Mouse (Mus musculus): ENCODE results near the gene Psmd11.

DNA sequence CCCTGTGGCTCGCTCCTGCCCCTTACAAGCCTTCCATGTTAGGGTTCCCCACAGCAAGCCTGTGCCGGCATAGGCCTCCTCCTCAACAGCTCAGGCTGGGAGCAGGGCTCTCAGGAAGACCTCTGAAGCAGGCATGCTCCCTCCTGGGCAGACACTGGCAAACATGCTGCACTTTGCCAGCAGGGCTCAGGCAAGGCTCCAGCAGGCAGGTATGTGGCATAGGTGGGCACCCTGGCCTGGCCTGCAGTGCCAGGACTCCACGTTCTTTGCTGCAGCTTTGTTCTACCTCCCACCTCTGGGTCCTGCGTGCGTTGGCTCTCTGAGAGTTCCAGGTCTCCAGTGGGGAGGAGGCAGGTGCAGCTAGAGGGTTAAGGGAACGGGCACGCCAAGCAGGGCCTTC is 54.5 kb downstream of the Psmd11 start:
- TF ChIP-seq POLR2A (IDR thresholded peaks at IDR 0.05; ENCODE audit: borderline replicate concordance, low read depth, low read length) = no peak
- TF ChIP-seq CTCF (IDR thresholded peaks at IDR 0.05; ENCODE audit: low read depth, low read length) = no peak

All from bone marrow macrophage, adult 2 months (primary cell).